Mouse (Mus musculus) liver, embryonic 13.5 days (tissue): ENCODE measurements at regions not wholly inside any gene's neighbourhood (a gene's known extent, or its start where the extent isn't known, plus 50 kb on each side); places are given as distances from the start of the nearest gene placed in this dataset.
A peak's percentile ranks its signal among the peaks of the same experiment; 100 is the strongest.

ENCODE experiments used
- ATAC-seq: fragments of 200-750 bp; cut with Nextera tagmentation; 2 replicates; pipeline ENCODE4 v1.8.0; 2017; ENCODE audit warnings: low read depth, mild to moderate bottlenecking, moderate number of reproducible peaks, moderate library complexity
- DNase-seq: peaks from one replicate; pipeline ENCODE4 v3.0.0; 2022
- H3K27ac ChIP-seq: fragments of 300-500 bp; sonication (generic); 2 replicates; pipeline ENCODE4 v1.5.1; 2015; ENCODE audit warnings: moderate library complexity, mild to moderate bottlenecking, inconsistent platforms
- H3K27me3 ChIP-seq: fragments of 300-500 bp; sonication (generic); 2 replicates; pipeline ENCODE4 v1.6.1; 2015; ENCODE audit warnings: mild to moderate bottlenecking, inconsistent platforms
- H3K36me3 ChIP-seq: fragments of 300-500 bp; sonication (generic); 2 replicates; pipeline ENCODE4 v1.6.1; 2015; ENCODE audit warnings: mild to moderate bottlenecking, inconsistent platforms
- H3K4me1 ChIP-seq: fragments of 300-500 bp; sonication (generic); replicated peaks from 2 replicates; pipeline ENCODE4 v1.6.1; 2015; ENCODE audit warnings: inconsistent platforms
- H3K4me2 ChIP-seq: fragments of 300-500 bp; sonication (generic); 2 replicates; pipeline ENCODE4 v1.6.1; 2015; ENCODE audit warnings: inconsistent platforms, mild to moderate bottlenecking, moderate library complexity
- H3K4me3 ChIP-seq: fragments of 300-500 bp; sonication (generic); replicated peaks from 2 replicates; pipeline ENCODE4 v1.5.1; 2015; ENCODE audit warnings: mild to moderate bottlenecking, inconsistent platforms
- H3K9ac ChIP-seq: fragments of 300-500 bp; sonication (generic); 2 replicates; pipeline ENCODE4 v1.6.1; 2015; ENCODE audit warnings: mild to moderate bottlenecking, inconsistent platforms
- H3K9me3 ChIP-seq: fragments of 300-500 bp; sonication (generic); replicated peaks from 2 replicates; pipeline ENCODE4 v1.6.1; 2016; ENCODE audit warnings: inconsistent platforms
- WGBS: fragments of 180-500 bp; shearing (Covaris S2); methylation state at CpG from one replicate; pipeline ENCODE4 v1.1.7; 2015; ENCODE audit not compliant: insufficient replicate concordance; 5-methylcytosine and 5-hydroxymethylcytosine counted together

DNA sequence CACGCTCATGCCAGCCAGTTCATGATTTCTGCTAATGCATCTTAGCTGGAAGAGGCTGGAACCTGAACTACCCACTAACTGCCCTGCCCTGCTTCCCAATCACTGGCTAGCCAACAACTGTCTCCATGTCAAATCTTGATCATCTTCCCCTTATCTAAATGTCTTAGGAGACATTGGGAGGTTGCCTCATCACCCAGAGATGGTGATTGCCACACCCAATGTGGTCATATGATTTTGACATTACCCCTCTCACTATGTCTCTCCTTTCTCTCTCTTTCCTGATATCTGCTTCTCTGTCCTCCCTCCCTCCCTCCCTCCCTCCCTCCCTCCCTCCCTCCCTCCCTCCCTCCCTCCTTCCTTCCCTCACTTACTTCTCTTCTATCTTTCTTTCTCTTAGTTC lies 643.3 kb upstream of the Nrp1 start:
- H3K4me3 ChIP-seq = no peak overlapping the region
- no peaks in the 10 kb centered on the region for H3K9me3 ChIP-seq
- no peak overlapping the region for H3K9ac ChIP-seq
- ATAC-seq = no peak
- 70% methylated on average over 1 of the region's 1 CpGs for WGBS
- no peak for DNase-seq
- H3K4me2 ChIP-seq = no peak overlapping the region
- H3K27me3 ChIP-seq = no peaks in the 10 kb centered on the region
- H3K4me1 ChIP-seq = peaks cover 5% of the 10 kb centered on the region
- H3K36me3 ChIP-seq = no peaks in the 10 kb centered on the region
- no peak overlapping the region for H3K27ac ChIP-seq

DNA sequence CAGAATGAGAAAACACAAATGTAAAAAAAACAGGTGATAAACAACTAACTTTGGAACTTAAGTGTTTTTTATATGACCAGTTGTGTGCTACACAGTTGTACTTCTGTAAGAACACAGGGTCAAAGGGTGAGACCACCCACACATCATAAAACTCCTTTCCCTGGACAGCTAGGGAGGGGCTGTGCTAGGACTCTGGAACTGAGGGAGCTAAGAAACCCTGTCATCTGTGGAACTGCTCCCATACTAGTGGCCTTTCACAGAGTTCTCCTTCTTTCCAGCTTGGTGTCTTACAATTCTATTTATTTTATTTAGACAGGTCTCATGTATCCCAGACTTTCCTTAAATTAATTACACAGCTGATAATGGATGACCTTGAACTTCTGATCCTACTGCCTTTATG lies 640.4 kb upstream of the Nrp1 start:
- Histone ChIP-seq H3K27me3 (no peaks in the 10 kb centered on the region), H3K4me1 (peaks cover 9% of the 10 kb centered on the region), H3K4me3 (no peak overlapping the region), H3K36me3 (no peaks in the 10 kb centered on the region), H3K9me3 (no peaks in the 10 kb centered on the region), H3K27ac (no peak overlapping the region), H3K9ac (no peak overlapping the region), H3K4me2 (no peak overlapping the region)
- no peak for DNase-seq
- ATAC-seq = no peak

- Histone ChIP-seq H3K4me1 (peaks cover 9% of the 10 kb centered on the region), H3K4me2 (no peak overlapping the region), H3K36me3 (no peaks in the 10 kb centered on the region), H3K27ac (no peak overlapping the region), H3K4me3 (no peak overlapping the region), H3K9ac (no peak overlapping the region), H3K27me3 (no peaks in the 10 kb centered on the region), H3K9me3 (no peaks in the 10 kb centered on the region)
- ATAC-seq = no peak
- 14% methylated on average over 6 of the region's 6 CpGs for WGBS
- no peak for DNase-seq
Measured at GRCm38 (mm10) chr8:127719881-127720280, 638.5 kb upstream of the Nrp1 start.

- no peaks in the 10 kb centered on the region for H3K27me3 ChIP-seq
- H3K9ac ChIP-seq = no peak overlapping the region
- peaks cover 9% of the 10 kb centered on the region for H3K4me1 ChIP-seq
- H3K27ac ChIP-seq = no peak overlapping the region
- DNase-seq (no peak), ATAC-seq (no peak)
- H3K36me3 ChIP-seq = no peaks in the 10 kb centered on the region
- no peak overlapping the region for H3K4me3 ChIP-seq
- WGBS = 16% methylated on average over 6 of the region's 6 CpGs
- H3K9me3 ChIP-seq = no peaks in the 10 kb centered on the region
- H3K4me2 ChIP-seq = peak overlapping the region; percentile 34
Measured at GRCm38 (mm10) chr8:127720593-127721290, 637.7 kb upstream of the Nrp1 start.

GRCm38 (mm10) chr8:127721624-127722023 lies 636.8 kb upstream of the Nrp1 start:
- no peak for DNase-seq
- 57% methylated on average over 1 of the region's 1 CpGs for WGBS
- no peaks in the 10 kb centered on the region for H3K9me3 ChIP-seq
- no peaks in the 10 kb centered on the region for H3K27me3 ChIP-seq
- H3K4me3 ChIP-seq = no peak overlapping the region
- no peak overlapping the region for H3K27ac ChIP-seq
- H3K36me3 ChIP-seq = no peaks in the 10 kb centered on the region
- H3K9ac ChIP-seq = no peak overlapping the region
- peaks cover 9% of the 10 kb centered on the region for H3K4me1 ChIP-seq
- H3K4me2 ChIP-seq = no peak overlapping the region
- ATAC-seq = no peak

- no peaks in the 10 kb centered on the region for H3K36me3 ChIP-seq
Measured at GRCm38 (mm10) chr8:127734059-127734458, 624.3 kb upstream of the Nrp1 start.

DNA sequence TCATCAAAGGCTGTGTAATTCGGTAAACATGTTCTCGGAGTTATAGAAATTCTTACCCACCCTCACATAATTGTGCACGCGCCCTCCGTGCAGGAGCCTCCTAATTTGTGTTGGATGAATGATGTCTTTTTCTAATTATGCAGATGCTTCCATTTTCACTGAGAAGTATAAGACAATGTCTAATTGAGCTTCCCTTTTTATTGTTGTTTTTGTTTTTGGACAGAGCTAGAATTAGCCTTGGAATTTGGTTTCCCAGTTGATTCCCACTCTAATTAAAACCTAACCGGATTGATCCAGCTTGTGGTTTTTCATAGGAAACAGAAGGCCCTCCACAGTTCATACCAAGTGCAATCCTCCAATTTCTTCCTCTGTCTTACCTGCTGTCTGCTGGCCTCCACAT lies 616.2 kb upstream of the Nrp1 start:
- no peak overlapping the region for H3K4me2 ChIP-seq
- no peak overlapping the region for H3K9ac ChIP-seq
- 74% methylated on average over 6 of the region's 6 CpGs for WGBS
- H3K9me3 ChIP-seq = no peaks in the 10 kb centered on the region
- ATAC-seq (no peak), DNase-seq (no peak)
- H3K4me1 ChIP-seq = no peaks in the 10 kb centered on the region
- H3K4me3 ChIP-seq = no peak overlapping the region
- no peaks in the 10 kb centered on the region for H3K36me3 ChIP-seq
- no peak overlapping the region for H3K27ac ChIP-seq
- H3K27me3 ChIP-seq = no peaks in the 10 kb centered on the region

More at GRCm38 (mm10) chr8:127734059-127734458, 624.3 kb upstream of the Nrp1 start:
- no peaks in the 10 kb centered on the region for H3K4me1 ChIP-seq
- H3K9me3 ChIP-seq = no peaks in the 10 kb centered on the region
- H3K4me2 ChIP-seq = no peak overlapping the region
- no peak overlapping the region for H3K4me3 ChIP-seq
- no peak overlapping the region for H3K27ac ChIP-seq
- WGBS = 72% methylated on average over 3 of the region's 3 CpGs
- H3K9ac ChIP-seq = no peak overlapping the region
- H3K27me3 ChIP-seq = no peaks in the 10 kb centered on the region
- no peak for DNase-seq
- ATAC-seq = no peak

- 72% methylated on average over 4 of the region's 4 CpGs for WGBS
- no peaks in the 10 kb centered on the region for H3K4me1 ChIP-seq
- no peak for DNase-seq
Measured at GRCm38 (mm10) chr8:127745221-127745620, 613.2 kb upstream of the Nrp1 start.

GRCm38 (mm10) chr8:127746456-127746855 lies 611.9 kb upstream of the Nrp1 start:
- Histone ChIP-seq H3K4me1 (no peaks in the 10 kb centered on the region), H3K27me3 (no peaks in the 10 kb centered on the region), H3K4me2 (no peak overlapping the region), H3K36me3 (no peaks in the 10 kb centered on the region), H3K27ac (no peak overlapping the region), H3K9me3 (no peaks in the 10 kb centered on the region), H3K4me3 (no peak overlapping the region), H3K9ac (no peak overlapping the region)
- WGBS = 22% methylated on average over 8 of the region's 8 CpGs
- ATAC-seq = no peak
- no peak for DNase-seq

More at GRCm38 (mm10) chr8:127745221-127745620, 613.2 kb upstream of the Nrp1 start:
- no peak overlapping the region for H3K4me2 ChIP-seq
- no peak overlapping the region for H3K4me3 ChIP-seq
- H3K9me3 ChIP-seq = no peaks in the 10 kb centered on the region
- ATAC-seq = no peak
- no peak overlapping the region for H3K27ac ChIP-seq
- H3K27me3 ChIP-seq = no peaks in the 10 kb centered on the region
- no peaks in the 10 kb centered on the region for H3K36me3 ChIP-seq
- no peak overlapping the region for H3K9ac ChIP-seq

DNA sequence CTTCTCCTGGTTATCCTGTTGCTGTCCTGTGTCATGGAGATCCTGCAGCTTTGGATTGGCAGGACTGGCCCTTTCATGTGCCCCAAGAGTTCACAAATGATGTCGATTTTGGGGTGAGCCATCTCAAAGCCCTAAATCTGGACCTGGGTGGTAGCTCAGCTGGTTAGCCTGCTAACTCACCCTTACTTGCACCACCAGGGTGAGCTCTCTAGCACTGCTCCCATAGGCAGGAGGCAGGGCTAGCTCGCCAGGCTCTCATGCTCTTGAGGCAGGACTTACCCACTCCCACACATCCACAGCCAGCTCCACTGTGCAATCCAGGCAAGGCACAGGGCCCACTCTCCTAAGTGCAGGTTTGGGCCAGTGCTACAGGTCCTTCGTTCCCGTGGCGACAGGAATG lies 605.5 kb upstream of the Nrp1 start:
- ATAC-seq (no peak), DNase-seq (no peak)
- H3K9me3 ChIP-seq = no peaks in the 10 kb centered on the region
- no peak overlapping the region for H3K4me3 ChIP-seq
- H3K27me3 ChIP-seq = no peaks in the 10 kb centered on the region
- no peak overlapping the region for H3K27ac ChIP-seq
- no peaks in the 10 kb centered on the region for H3K4me1 ChIP-seq
- 52% methylated on average over 5 of the region's 5 CpGs for WGBS
- H3K9ac ChIP-seq = no peak overlapping the region
- H3K36me3 ChIP-seq = no peaks in the 10 kb centered on the region
- no peak overlapping the region for H3K4me2 ChIP-seq

DNA sequence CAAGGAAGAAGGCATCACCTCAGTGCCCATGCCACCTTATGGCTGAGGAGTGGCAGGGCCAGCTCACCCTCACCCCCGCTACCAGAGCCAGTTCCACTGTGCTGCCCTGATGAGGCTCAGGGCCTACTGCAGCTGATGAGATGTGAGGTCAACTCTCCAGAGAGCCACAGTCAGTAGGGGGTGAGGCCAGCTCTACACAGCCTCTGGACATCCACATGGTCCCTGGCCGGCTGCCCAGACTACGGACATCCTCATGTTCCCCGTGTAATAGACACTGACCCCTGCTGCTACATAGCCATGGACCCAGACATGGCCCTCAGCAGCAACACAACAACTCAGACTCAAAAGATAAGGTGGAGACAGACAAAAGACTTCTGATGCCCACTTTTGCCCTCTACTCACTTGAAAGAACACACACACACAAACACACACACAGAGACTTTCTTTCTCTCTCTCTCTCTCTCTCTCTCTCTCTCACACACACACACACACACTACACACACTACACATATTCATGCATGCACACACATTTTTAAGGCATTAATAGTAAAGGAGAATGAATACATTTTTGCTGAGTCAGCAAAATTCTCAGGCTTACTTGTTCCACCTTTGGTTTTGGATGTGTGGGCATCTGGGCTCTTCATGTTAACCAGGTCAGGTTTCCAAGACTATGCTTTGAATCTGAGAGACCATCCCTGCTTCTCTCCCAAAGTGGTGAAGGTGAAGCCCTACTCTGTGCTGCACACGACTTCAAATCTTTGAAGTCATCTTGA lies 604.4 kb upstream of the Nrp1 start:
- Histone ChIP-seq H3K9ac (no peak overlapping the region), H3K27ac (no peak overlapping the region), H3K36me3 (no peaks in the 10 kb centered on the region), H3K4me3 (no peak overlapping the region), H3K4me2 (no peak overlapping the region), H3K27me3 (no peaks in the 10 kb centered on the region), H3K9me3 (no peaks in the 10 kb centered on the region), H3K4me1 (no peaks in the 10 kb centered on the region)
- WGBS = 68% methylated on average over 5 of the region's 5 CpGs
- ATAC-seq (peak; percentile 58), DNase-seq (no peak)

GRCm38 (mm10) chr8:127757396-127757795 lies 601.0 kb upstream of the Nrp1 start:
- Histone ChIP-seq H3K36me3 (no peaks in the 10 kb centered on the region), H3K9me3 (no peaks in the 10 kb centered on the region), H3K4me1 (no peaks in the 10 kb centered on the region), H3K4me2 (no peak overlapping the region), H3K9ac (no peak overlapping the region), H3K27ac (no peak overlapping the region), H3K4me3 (no peak overlapping the region), H3K27me3 (no peaks in the 10 kb centered on the region)
- WGBS = 53% methylated on average over 2 of the region's 2 CpGs
- no peak for DNase-seq
- no peak for ATAC-seq
